In the genomic region with DNA sequence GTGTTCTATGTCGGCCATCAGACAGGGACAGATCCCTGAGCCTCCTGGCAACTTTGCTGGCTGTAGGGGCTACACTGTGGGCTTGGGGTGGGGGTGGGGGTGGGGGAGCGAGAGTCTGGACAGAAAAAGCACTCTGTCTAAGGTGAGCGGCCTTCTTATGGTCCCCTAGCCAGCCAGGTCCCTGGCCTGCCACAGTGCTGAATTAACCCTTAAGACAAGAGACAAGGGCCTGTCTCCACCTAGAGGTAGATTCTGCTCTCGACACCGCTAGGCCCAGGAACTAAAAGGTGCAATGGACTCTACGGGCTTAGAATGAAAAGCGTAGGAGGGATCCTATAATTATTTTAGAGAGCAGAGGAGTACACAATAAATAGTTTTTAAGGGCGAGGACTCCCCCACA, we compare ENCODE assay signal across 8 mouse cellular contexts. TPM values are rescaled to one million over a fixed set of nuclear protein-coding genes. Genes with fewer than 3 reads are reported as not detected.
DNase-seq lines count a peak whose midpoint lies in the region; ATAC-seq and TF ChIP-seq lines count a peak whose summit lies in the region.

No protein-coding gene starts in this region.

- H3K4me2 ChIP-seq in forebrain, embryonic 14.5 days (ENCODE audit: low read length): no peak overlapping the region
- H3K4me2 ChIP-seq in kidney, embryonic 16.5 days (replicated peaks; ENCODE audit: low read depth, low read length): no peak overlapping the region

- H3K9ac ChIP-seq in forebrain, embryonic 14.5 days (ENCODE audit: low read length): no peak overlapping the region
- H3K9ac ChIP-seq in kidney, embryonic 16.5 days (replicated peaks; ENCODE audit: low read length): no peak overlapping the region

- no peaks in the 10 kb centered on the region; the same call in 1 of the 2 replicates for H3K4me1 ChIP-seq in forebrain, embryonic 14.5 days (ENCODE audit: control insufficient read depth, insufficient read depth, low read length)
- no peaks in the 10 kb centered on the region for H3K4me1 ChIP-seq in kidney, embryonic 16.5 days (ENCODE audit: insufficient read depth, low read length)

- WGBS in forebrain, embryonic 14.5 days: 19% methylated on average over 8 of the region's 8 CpGs
- WGBS in kidney, embryonic 16.5 days: 25% methylated on average over 8 of the region's 8 CpGs

- peak; percentile 37 for DNase-seq in gastrocnemius, adult 2 months
- DNase-seq in gastrocnemius, postnatal 10 days: no peak
- DNase-seq in NIH3T3 (ENCODE audit: low read depth): peak; percentile 65
- peak; percentile 64 for DNase-seq in forebrain, embryonic 14.5 days (ENCODE audit: low spot score)
- DNase-seq in lung, postnatal 25 days (ENCODE audit: low spot score): peak; percentile 36
- DNase-seq in thymus, postnatal 25 days: peak; percentile 76
- DNase-seq in gastrocnemius, postnatal 25 days: no peak

- no peaks in the 10 kb centered on the region for H3K9me3 ChIP-seq in forebrain, embryonic 14.5 days (replicated peaks; ENCODE audit: control insufficient read depth, low read length)
- H3K9me3 ChIP-seq in kidney, embryonic 16.5 days (ENCODE audit: low read length): peaks cover 3% of the 10 kb centered on the region; the same call in 1 of the 2 replicates

- peak overlapping the region; percentile 79 for H3K27ac ChIP-seq in gastrocnemius, adult 2 months
- no peak overlapping the region for H3K27ac ChIP-seq in forebrain, embryonic 14.5 days (ENCODE audit: low read depth, low read length)
- H3K27ac ChIP-seq in kidney, embryonic 16.5 days (ENCODE audit: low read length): no peak overlapping the region

- ATAC-seq in forebrain, embryonic 14.5 days: peak; percentile 59
- ATAC-seq in kidney, embryonic 16.5 days (ENCODE audit: low FRiP score, low TSS enrichment): peak; percentile 85

- TF ChIP-seq CTCF in gastrocnemius, adult 2 months (IDR thresholded peaks at IDR 0.05): peak; percentile 66

- H3K36me3 ChIP-seq in forebrain, embryonic 14.5 days (ENCODE audit: control insufficient read depth, insufficient read depth, low read length): no peaks in the 10 kb centered on the region
- H3K36me3 ChIP-seq in kidney, embryonic 16.5 days (ENCODE audit: insufficient read depth, low read length): no peaks in the 10 kb centered on the region

- no peaks in the 10 kb centered on the region for H3K27me3 ChIP-seq in forebrain, embryonic 14.5 days (replicated peaks; ENCODE audit: control insufficient read depth, insufficient read depth, low read length)
- H3K27me3 ChIP-seq in kidney, embryonic 16.5 days (ENCODE audit: insufficient read depth, low read length): no peaks in the 10 kb centered on the region

- peak overlapping the region; percentile 61 for H3K4me3 ChIP-seq in gastrocnemius, adult 2 months
- no peak overlapping the region for H3K4me3 ChIP-seq in forebrain, embryonic 14.5 days (ENCODE audit: low read depth, low read length)
- no peak overlapping the region for H3K4me3 ChIP-seq in kidney, embryonic 16.5 days (ENCODE audit: low read length)

- intact Hi-C loops in gastrocnemius, adult 2 months (cut with DNase I): no loop called here

RNA-seq across cellular contexts. Expression of gene Rgcc, which starts 19.7 kb away (rescaled TPM):
- total RNA-seq in gastrocnemius, adult 2 months (2021): 10 to 100 TPM; 46.9 to 78.3 TPM
- 10 to 100 TPM; 23.7 to 27.0 TPM for total RNA-seq in gastrocnemius, postnatal 10 days (2021)
- polyA plus RNA-seq in forebrain, embryonic 14.5 days (2014; fragmentation: Nextera tagmentation; extraction: Ambion mirVana): 68.7 and 81.5 TPM in 2 replicates
- 29.7 and 35.7 TPM in 2 replicates for polyA plus RNA-seq in kidney, embryonic 16.5 days (2015; fragmentation: Nextera tagmentation; extraction: Ambion mirVana)
- total RNA-seq in gastrocnemius, postnatal 25 days (2021): 10 to 100 TPM; 35.0 to 36.2 TPM

Comparison
In these comparisons a context has a peak if more than half of its experiments do, and no peak if none do; other contexts are left out.
1. DNase-seq: peak in gastrocnemius, adult 2 months (single experiment), NIH3T3 (single experiment), forebrain, embryonic 14.5 days (single experiment), lung, postnatal 25 days (single experiment) and thymus, postnatal 25 days (single experiment); none in gastrocnemius, postnatal 10 days (single experiment) and gastrocnemius, postnatal 25 days (single experiment).